ENCODE assay signal across 12 mouse cellular contexts in the genomic region with DNA sequence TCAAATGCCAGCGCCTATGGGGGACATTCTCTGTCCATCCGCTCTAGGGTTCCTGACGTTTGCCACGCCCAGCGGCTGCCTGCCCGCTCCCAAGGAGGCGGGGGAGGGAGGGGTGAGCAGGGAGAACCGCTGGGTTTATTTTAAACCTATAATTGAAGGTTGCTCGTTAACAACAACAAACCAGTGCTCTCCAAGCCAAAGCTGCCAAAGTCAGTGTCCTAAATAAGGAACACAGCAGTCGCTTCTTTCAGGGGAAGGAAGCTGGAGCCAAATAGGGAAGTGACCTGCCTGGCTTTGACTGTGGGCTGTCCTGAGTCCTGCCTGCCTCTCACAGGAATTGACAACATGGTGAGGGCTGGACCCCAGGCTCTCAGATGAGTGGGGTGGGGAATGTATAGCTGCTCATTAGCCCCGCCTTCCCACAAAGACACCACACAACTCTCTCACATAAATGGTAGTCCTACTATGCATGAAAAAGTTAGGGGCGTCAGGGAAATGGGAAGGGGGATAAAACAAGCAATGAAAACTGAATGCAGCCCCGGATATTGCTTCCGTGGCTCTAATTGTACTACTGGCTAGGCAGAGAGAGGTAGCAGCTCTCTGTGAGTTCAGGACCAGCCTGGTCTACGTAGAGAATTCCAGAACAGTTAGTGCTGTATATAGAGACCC. TPM values are rescaled to one million over a fixed set of nuclear protein-coding genes. Genes with fewer than 3 reads are reported as not detected.
DNase-seq lines count a peak whose midpoint lies in the region; ATAC-seq and TF ChIP-seq lines count a peak whose summit lies in the region.
"Had no signal": no experiment of that assay in that cellular context is flagged by ENCODE, and none has a peak within 500 bp of the region (broad histone marks: within the 10 kb centered on the region; RNA-seq: fewer than 3 reads in every experiment).

No protein-coding gene starts in this region.

- H3K4me3 ChIP-seq in G1E (ENCODE audit: low read depth, low read length) = peak overlapping the region; percentile 36; the same call in 1 of the 2 replicates
- no peak overlapping the region for H3K4me3 ChIP-seq in heart, embryonic 10.5 days
- peak overlapping the region; percentile 80 for H3K4me3 ChIP-seq in megakaryocyte, embryonic 14.5 days (replicated peaks)
- H3K4me3 ChIP-seq in forebrain, embryonic 11.5 days (ENCODE audit: low read depth, low read length) = no peak overlapping the region
- H3K4me3 ChIP-seq: left cerebral cortex, adult 2 months; lung, embryonic 15.5 days had no signal

- no peak for TF ChIP-seq CTCF in G1E (IDR thresholded peaks at IDR 0.05; ENCODE audit: low read depth, low read length)

- intact Hi-C loops in heart, postnatal 25 days (cut with DNase I) = no loop called here

- peaks cover 2% of the 10 kb centered on the region for H3K36me3 ChIP-seq in G1E (replicated peaks)
- H3K36me3 ChIP-seq in heart, embryonic 10.5 days = no peaks in the 10 kb centered on the region
- H3K36me3 ChIP-seq in megakaryocyte, embryonic 14.5 days (replicated peaks; ENCODE audit: low read length) = peaks cover 21% of the 10 kb centered on the region
- H3K36me3 ChIP-seq in forebrain, embryonic 11.5 days (ENCODE audit: control insufficient read depth, insufficient read depth, low read length) = no peaks in the 10 kb centered on the region
- H3K36me3 ChIP-seq: lung, embryonic 15.5 days had no signal

- no peak overlapping the region for H3K9ac ChIP-seq in forebrain, embryonic 11.5 days (ENCODE audit: low read length)
- H3K9ac ChIP-seq: lung, embryonic 15.5 days had no signal

- DNase-seq in heart, adult 9 months (ENCODE audit: low spot score in 2 of 2) = peak; percentile 52 to 62
- no peak for DNase-seq in heart, postnatal 25 days (ENCODE audit: low spot score)
- peak; percentile 34 for DNase-seq in G1E (ENCODE audit: low spot score)
- no peak for DNase-seq in heart, embryonic 10.5 days (ENCODE audit: low spot score)
- no peak for DNase-seq in retina, postnatal 1 day
- DNase-seq in layer of hippocampus, postnatal 25 days (ENCODE audit: extremely low spot score in 1 of 2, low spot score in 1 of 2) = no peak
- no peak for DNase-seq in forebrain, embryonic 11.5 days (ENCODE audit: low spot score)
- DNase-seq: adrenal gland, adult 2 months; cerebellum, adult 8-10 months had no signal

- 74% methylated on average over 15 of the region's 15 CpGs for WGBS in heart, embryonic 10.5 days
- WGBS in forebrain, embryonic 11.5 days = 78% methylated on average over 15 of the region's 15 CpGs

- no peaks in the 10 kb centered on the region for H3K27me3 ChIP-seq in G1E (ENCODE audit: insufficient read depth, low read length)
- H3K27me3 ChIP-seq in heart, embryonic 10.5 days (ENCODE audit: insufficient read depth, poor library complexity, severe bottlenecking) = no peaks in the 10 kb centered on the region
- H3K27me3 ChIP-seq in megakaryocyte, embryonic 14.5 days (replicated peaks) = no peaks in the 10 kb centered on the region
- H3K27me3 ChIP-seq in forebrain, embryonic 11.5 days (ENCODE audit: control insufficient read depth, insufficient read depth, low read length) = no peaks in the 10 kb centered on the region
- H3K27me3 ChIP-seq: lung, embryonic 15.5 days had no signal

- H3K4me2 ChIP-seq in forebrain, embryonic 11.5 days (ENCODE audit: low read depth, low read length, severe bottlenecking) = no peak overlapping the region
- H3K4me2 ChIP-seq: lung, embryonic 15.5 days had no signal

- peaks cover 52% of the 10 kb centered on the region for H3K4me1 ChIP-seq in G1E (ENCODE audit: insufficient read depth, low read depth, low read length)
- peaks cover 13% of the 10 kb centered on the region for H3K4me1 ChIP-seq in heart, embryonic 10.5 days
- H3K4me1 ChIP-seq in megakaryocyte, embryonic 14.5 days = peaks cover 80% of the 10 kb centered on the region
- H3K4me1 ChIP-seq in forebrain, embryonic 11.5 days (replicated peaks; ENCODE audit: control insufficient read depth, insufficient read depth, low read length) = peaks cover 6% of the 10 kb centered on the region; the same call in 1 of the 2 replicates

- no peak for ATAC-seq in G1E (ENCODE audit: extremely low read depth, insufficient number of reproducible peaks, low FRiP score, poor library complexity, severe bottlenecking)
- ATAC-seq in forebrain, embryonic 11.5 days (replicated peaks; ENCODE audit: low FRiP score) = no peak

- 0 out of 2 replicates have a peak overlapping the region, but pooled peaks have one; percentile 7 for H3K27ac ChIP-seq in heart, embryonic 10.5 days
- no peak overlapping the region for H3K27ac ChIP-seq in forebrain, embryonic 11.5 days (ENCODE audit: low read depth, low read length)
- H3K27ac ChIP-seq: left cerebral cortex, adult 2 months; lung, embryonic 15.5 days had no signal

- H3K9me3 ChIP-seq in G1E (replicated peaks) = peaks cover 13% of the 10 kb centered on the region
- no peaks in the 10 kb centered on the region for H3K9me3 ChIP-seq in heart, embryonic 10.5 days
- H3K9me3 ChIP-seq in megakaryocyte, embryonic 14.5 days = no peaks in the 10 kb centered on the region
- no peaks in the 10 kb centered on the region for H3K9me3 ChIP-seq in forebrain, embryonic 11.5 days (ENCODE audit: control insufficient read depth, low read length)
- H3K9me3 ChIP-seq: lung, embryonic 15.5 days had no signal

RNA-seq across cellular contexts. Expression of a gene that starts 34.6 kb away (rescaled TPM):
- total RNA-seq in heart, postnatal 25 days (2021) = 10 to 100 TPM; 41.8 to 41.9 TPM
- total RNA-seq in G1E (2014; fragmentation: Nextera tagmentation) = 95.6 and 101 TPM in 2 replicates
- total RNA-seq in G1E (2017) = 66.2 and 78.1 TPM in 2 replicates
- polyA plus RNA-seq in G1E (2012) = 59.2 and 72.3 TPM in 2 replicates
- polyA plus RNA-seq in heart, embryonic 10.5 days (2016; fragmentation: Nextera tagmentation; extraction: Ambion mirVana) = 114 TPM in 2 replicates
- 3.7 and 29.4 TPM in 2 replicates for polyA plus RNA-seq in megakaryocyte, embryonic 14.5 days (2012; ENCODE audit: insufficient read depth, low replicate concordance)
- 10 to 100 TPM; 80.0 to 81.9 TPM for total RNA-seq in layer of hippocampus, postnatal 25 days (2021)
- 112 and 118 TPM in 2 replicates for polyA plus RNA-seq in forebrain, embryonic 11.5 days (2014; fragmentation: Nextera tagmentation; extraction: Ambion mirVana)

Comparison
In these comparisons a context has a peak if more than half of its experiments do, and no peak if none do; other contexts are left out.
1. DNase-seq: peak in heart, adult 9 months (2 of 2) and G1E (single experiment); none in heart, postnatal 25 days (single experiment), heart, embryonic 10.5 days (single experiment), retina, postnatal 1 day (single experiment), layer of hippocampus, postnatal 25 days (0 of 2) and forebrain, embryonic 11.5 days (single experiment).
2. H3K4me3 ChIP-seq: peak in G1E (single experiment) and megakaryocyte, embryonic 14.5 days (single experiment); none in heart, embryonic 10.5 days (single experiment) and forebrain, embryonic 11.5 days (single experiment).